Mouse (Mus musculus) limb, embryonic 14.5 days (tissue): ENCODE measurements around the gene Gm20219. TPM values are rescaled to one million over a fixed set of nuclear protein-coding genes. Genes with fewer than 3 reads are reported as not detected.
A peak's percentile ranks its signal among the peaks of the same experiment; 100 is the strongest.

Experiments
- ATAC-seq: fragments of 200-750 bp; cut with Nextera tagmentation; 2 replicates; pipeline ENCODE4 v1.8.0; 2017; ENCODE audit warnings: low read depth, moderate number of reproducible peaks, moderate TSS enrichment; ENCODE audit not compliant: low FRiP score
- DNase-seq: peaks from one replicate; pipeline ENCODE4 v3.0.0-alpha.2; 2015; ENCODE audit warnings: low spot score
- H3K27ac ChIP-seq: fragments of 300-500 bp; sonication (generic); replicated peaks from 2 replicates; pipeline ENCODE4 v1.5.1; 2014; ENCODE audit warnings: low read depth, mild to moderate bottlenecking, low read length, moderate library complexity, mixed read lengths
- H3K27me3 ChIP-seq: fragments of 300-500 bp; sonication (generic); 2 replicates; pipeline ENCODE4 v1.6.1; 2014; ENCODE audit warnings: low read length, mixed read lengths; ENCODE audit not compliant: control insufficient read depth, insufficient read depth
- H3K36me3 ChIP-seq: fragments of 300-500 bp; sonication (generic); 2 replicates; pipeline ENCODE4 v1.6.1; 2014; ENCODE audit warnings: mild to moderate bottlenecking, low read length, moderate library complexity, mixed read lengths; ENCODE audit not compliant: control insufficient read depth, insufficient read depth
- H3K4me1 ChIP-seq: fragments of 300-500 bp; sonication (generic); 2 replicates; pipeline ENCODE4 v1.6.1; 2014; ENCODE audit warnings: antibody characterized with exemption, low read length, mixed read lengths; ENCODE audit not compliant: control insufficient read depth, insufficient read depth
- H3K4me2 ChIP-seq: fragments of 300-500 bp; sonication (generic); replicated peaks from 2 replicates; pipeline ENCODE4 v1.6.1; 2014; ENCODE audit warnings: low read depth, mild to moderate bottlenecking, low read length, moderate library complexity; ENCODE audit not compliant: severe bottlenecking
- H3K4me3 ChIP-seq: fragments of 300-500 bp; sonication (generic); replicated peaks from 2 replicates; pipeline ENCODE4 v1.5.1; 2014; ENCODE audit warnings: low read length
- H3K9ac ChIP-seq: fragments of 300-500 bp; sonication (generic); 2 replicates; pipeline ENCODE4 v1.6.1; 2014; ENCODE audit warnings: mild to moderate bottlenecking, low read depth, low read length, moderate library complexity; ENCODE audit not compliant: severe bottlenecking
- H3K9me3 ChIP-seq: fragments of 300-500 bp; sonication (generic); 2 replicates; pipeline ENCODE4 v1.6.1; 2016; ENCODE audit warnings: low read length; ENCODE audit not compliant: control insufficient read depth
- POLR2A ChIP-seq: fragments of 200-500 bp; IDR thresholded peaks from 2 replicates; pipeline ENCODE4 v1.8.0; 2012; ENCODE audit warnings: inconsistent platforms, mild to moderate bottlenecking, moderate library complexity, borderline replicate concordance; ENCODE audit not compliant: insufficient read depth, insufficient read length; ENCODE audit errors: extremely low read depth
- WGBS: fragments of 180-500 bp; shearing (Covaris S2); extraction: QIAGEN DNeasy Blood & Tissue Kit; methylation state at CpG from one replicate; pipeline ENCODE4 v1.1.7; 2014; 5-methylcytosine and 5-hydroxymethylcytosine counted together
- polyA plus RNA-seq, 2 experiments: library from polyadenylated mRNA; depleted of rRNA in 1 of 2; stranded (reverse) in 1 of 2; unstranded in 1 of 2; fragments of >200 nt; fragmentation: Nextera tagmentation in 1 of 2; extraction: Ambion mirVana in 1 of 2; gene quantifications; 2 replicates each; pipeline versions ENCODE4 v1.2.1 to v1.2.3; 2012 to 2014

The Gm20219 gene
- polyA plus RNA-seq (2012; rRNA removed) (7.7 and 8.7 TPM in 2 replicates), polyA plus RNA-seq (2014; fragmentation: Nextera tagmentation; extraction: Ambion mirVana) (5.7 and 9.1 TPM in 2 replicates)

DNA sequence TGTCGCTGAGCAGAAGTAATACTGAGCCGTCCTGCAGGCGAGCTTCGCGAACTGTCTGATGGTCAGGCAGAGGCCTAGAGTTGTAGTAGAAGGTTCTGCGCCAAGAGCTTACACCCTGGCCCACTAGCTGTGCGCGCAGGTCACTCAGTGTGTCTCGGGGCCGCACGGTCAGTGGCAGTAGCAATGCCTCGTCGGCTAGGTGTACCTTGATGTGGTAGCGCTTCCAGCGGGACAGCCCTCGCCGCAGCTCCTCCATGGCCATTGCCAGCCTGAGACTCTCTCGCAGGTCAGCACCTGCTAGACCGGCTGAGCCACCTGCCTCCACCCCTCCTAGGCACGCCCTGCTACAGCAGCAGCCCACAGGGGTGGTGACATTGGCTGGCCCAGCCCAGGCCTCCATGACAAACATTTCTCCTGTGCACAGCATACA lies at the start of gene Gm20219:
TSS of gene Gm20219 (minus strand) at position 266 of the 430 bp plus-strand sequence.
- Histone ChIP-seq H3K9ac (no peak within 1 kb of the TSS), H3K9me3 (no peaks in the 10 kb centered on the region), H3K4me1 (no peaks in the 10 kb centered on the region), H3K4me3 (no peak within 1 kb of the TSS), H3K36me3 (no peaks in the 10 kb centered on the region), H3K27me3 (no peaks in the 10 kb centered on the region), H3K27ac (no peak within 1 kb of the TSS), H3K4me2 (no peak within 1 kb of the TSS)
- ATAC-seq (no peak), DNase-seq (no peak)
- 71% methylated on average over 20 of the region's 20 CpGs for WGBS
- no peak for TF ChIP-seq POLR2A

DNA sequence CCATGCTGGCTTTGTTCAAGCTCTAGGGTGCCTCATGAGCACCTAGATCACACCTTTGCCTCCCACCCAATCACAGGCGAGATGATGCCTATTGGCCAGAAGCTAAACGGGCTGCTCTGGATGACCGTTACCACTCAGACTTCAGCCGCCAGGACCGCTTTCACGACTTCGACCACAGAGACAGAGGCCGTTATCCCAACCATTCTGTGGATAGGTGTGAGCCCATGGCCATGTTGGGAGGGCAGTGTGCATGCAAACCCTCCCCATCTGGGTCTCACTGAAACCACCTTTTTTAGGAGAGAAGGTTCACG lies 49.8 kb upstream of the Gm20219 start:
- no peak for TF ChIP-seq POLR2A
- Histone ChIP-seq H3K27me3 (no peaks in the 10 kb centered on the region), H3K4me3 (no peak overlapping the region), H3K9me3 (no peaks in the 10 kb centered on the region), H3K36me3 (peaks cover 85% of the 10 kb centered on the region), H3K4me1 (peaks cover 6% of the 10 kb centered on the region; the same call in 1 of the 2 replicates), H3K27ac (no peak overlapping the region), H3K4me2 (no peak overlapping the region), H3K9ac (no peak overlapping the region)
- no peak for DNase-seq
- 87% methylated on average over 9 of the region's 9 CpGs for WGBS
- no peak for ATAC-seq

DNA sequence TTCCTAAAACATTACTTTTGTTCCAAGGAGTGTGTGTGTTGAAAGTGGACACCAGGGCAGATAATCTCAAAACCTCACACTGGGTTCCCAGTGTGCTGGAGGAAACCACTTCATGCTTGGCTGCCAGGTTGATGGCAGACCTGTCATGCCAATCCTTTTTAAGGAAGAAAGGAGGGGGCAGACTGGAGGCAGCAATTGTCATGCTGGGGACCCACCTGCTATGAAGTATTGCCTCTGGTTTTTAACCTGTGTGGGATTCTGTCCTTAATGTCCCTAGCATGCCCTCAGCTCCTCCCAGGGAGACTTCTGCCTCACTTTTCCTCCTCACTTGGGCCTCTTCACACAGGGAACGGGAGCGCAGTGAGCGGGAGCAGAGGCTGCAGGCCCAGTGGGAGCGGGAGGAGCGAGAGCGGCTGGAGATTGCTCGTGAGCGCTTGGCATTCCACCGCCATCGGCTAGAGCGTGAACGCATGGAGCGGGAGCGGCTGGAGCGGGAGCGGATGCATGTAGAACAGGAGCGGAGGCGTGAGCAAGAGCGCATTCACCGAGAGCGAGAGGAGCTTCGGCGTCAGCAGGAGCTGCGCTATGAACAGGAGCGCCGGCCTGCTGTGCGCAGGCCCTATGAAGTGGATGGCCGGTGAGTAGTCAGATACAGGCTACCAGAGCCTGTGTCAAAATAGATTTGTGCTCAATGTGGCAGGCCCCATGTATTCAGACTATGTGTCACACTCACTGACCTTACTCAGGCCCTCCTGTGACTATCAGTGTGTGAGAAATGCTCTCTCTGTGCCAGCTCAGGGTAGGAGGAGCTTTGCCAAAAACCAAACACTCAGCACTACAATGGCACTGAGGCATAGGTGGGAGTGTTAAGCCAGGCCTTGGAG lies 49.2 kb upstream of the Gm20219 start:
- no peak for TF ChIP-seq POLR2A
- Histone ChIP-seq H3K9ac (no peak overlapping the region), H3K4me3 (no peak overlapping the region), H3K36me3 (peaks cover 85% of the 10 kb centered on the region), H3K4me2 (no peak overlapping the region), H3K4me1 (peaks cover 2% of the 10 kb centered on the region; the same call in 1 of the 2 replicates), H3K9me3 (no peaks in the 10 kb centered on the region), H3K27me3 (no peaks in the 10 kb centered on the region), H3K27ac (no peak overlapping the region)
- WGBS = 96% methylated on average over 28 of the region's 28 CpGs
- ATAC-seq (no peak), DNase-seq (no peak)

DNA sequence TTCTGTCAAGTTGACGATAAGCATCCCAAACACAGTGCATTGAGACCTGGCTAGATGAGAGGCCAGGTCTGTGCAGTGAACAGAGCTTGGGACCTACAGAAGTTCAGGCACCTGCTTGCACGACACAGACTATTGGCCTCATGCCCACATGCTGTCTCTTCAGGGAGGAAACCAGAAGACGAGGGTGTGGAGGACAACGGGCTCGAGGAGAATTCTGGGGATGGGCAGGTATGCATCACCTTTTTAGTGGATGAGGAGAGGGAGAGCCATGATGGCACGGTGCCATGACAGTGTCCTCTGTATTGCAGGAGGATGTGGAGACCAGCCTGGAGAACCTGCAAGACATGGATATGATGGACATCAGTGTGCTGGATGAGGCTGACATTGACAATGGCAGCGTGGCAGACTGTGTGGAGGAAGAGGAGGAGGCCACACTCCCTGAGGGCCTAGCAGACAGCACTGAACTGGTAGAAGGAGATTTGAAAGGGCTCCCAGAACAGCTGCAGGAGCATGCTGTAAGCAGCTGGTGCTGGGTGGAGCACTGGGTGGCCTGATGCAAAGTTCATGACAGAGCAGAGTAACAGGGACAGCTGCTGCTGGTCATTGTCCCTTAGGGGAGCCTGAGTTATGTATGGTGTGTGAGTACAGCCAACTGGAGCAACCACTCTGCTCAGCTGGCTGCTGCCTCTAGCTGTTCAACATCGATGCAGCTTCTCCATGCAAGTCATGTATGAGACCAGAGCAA lies 39.5 kb upstream of the Gm20219 start:
- DNase-seq (peak; percentile 61), ATAC-seq (peak; percentile 85)
- no peak overlapping the region for H3K27ac ChIP-seq
- no peak overlapping the region for H3K9ac ChIP-seq
- no peaks in the 10 kb centered on the region for H3K4me1 ChIP-seq
- H3K27me3 ChIP-seq = no peaks in the 10 kb centered on the region
- 87% methylated on average over 8 of the region's 8 CpGs for WGBS
- H3K9me3 ChIP-seq = no peaks in the 10 kb centered on the region
- H3K4me3 ChIP-seq = no peak overlapping the region
- TF ChIP-seq POLR2A = no peak
- no peak overlapping the region for H3K4me2 ChIP-seq
- H3K36me3 ChIP-seq = peaks cover 93% of the 10 kb centered on the region

DNA sequence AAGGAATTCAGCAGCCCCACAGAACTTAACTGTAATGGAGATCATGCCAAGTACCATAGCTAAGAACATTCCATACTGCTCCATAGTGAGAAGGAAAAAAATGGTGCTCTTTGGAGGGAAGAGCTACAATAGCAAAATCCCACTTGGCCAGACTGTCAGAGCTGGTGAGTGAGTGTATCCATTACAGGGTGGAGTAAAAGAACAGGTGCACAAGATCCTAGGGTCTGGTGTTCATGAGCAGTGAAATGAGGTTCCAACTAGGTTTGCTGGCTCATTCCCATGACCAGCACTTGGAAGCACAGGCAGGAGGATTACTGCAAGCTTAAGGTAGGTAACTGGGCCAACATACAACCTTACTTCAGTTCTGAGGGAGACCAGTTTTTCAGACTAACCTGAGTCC lies 38.4 kb upstream of the Gm20219 start:
- Histone ChIP-seq H3K4me2 (no peak overlapping the region), H3K9me3 (no peaks in the 10 kb centered on the region), H3K9ac (no peak overlapping the region), H3K27me3 (no peaks in the 10 kb centered on the region), H3K27ac (no peak overlapping the region), H3K4me1 (peaks cover under 1% of the 10 kb centered on the region; the same call in 1 of the 2 replicates), H3K36me3 (peaks cover 97% of the 10 kb centered on the region), H3K4me3 (no peak overlapping the region)
- DNase-seq = no peak
- TF ChIP-seq POLR2A = no peak
- no peak for ATAC-seq
